Mouse (Mus musculus) layer of hippocampus, adult 8-10 months (tissue): ENCODE data around the gene Hdac1. TPM values are rescaled to one million over a fixed set of nuclear protein-coding genes. Genes with fewer than 3 reads are reported as not detected.

Source experiments
- DNase-seq, 2 experiments: peaks; one replicate each; pipeline ENCODE4 v3.0.0; 2022; ENCODE audit warnings: low spot score in 2 of 2
- total RNA-seq, 4 experiments: library from RNA; stranded (reverse); gene quantifications; 2 replicates each; pipeline ENCODE4 v1.2.4; 2022

Gene Hdac1
- total RNA-seq, result 10 to 100 TPM; 37.7 to 48.1 (median 44.5) TPM

GRCm38 (mm10) chr4:129542592-129543141 is at the start of gene Hdac1:
TSS of gene Hdac1 (minus strand) at chr4:129542713.
- DNase-seq, result peak; percentile 94

GRCm38 (mm10) chr4:129588865-129589264 is 46.4 kb upstream of the Hdac1 start:
- no peak for DNase-seq

- DNase-seq, result no peak
Measured at GRCm38 (mm10) chr4:129586943-129587342, 44.4 kb upstream of the Hdac1 start.

DNA sequence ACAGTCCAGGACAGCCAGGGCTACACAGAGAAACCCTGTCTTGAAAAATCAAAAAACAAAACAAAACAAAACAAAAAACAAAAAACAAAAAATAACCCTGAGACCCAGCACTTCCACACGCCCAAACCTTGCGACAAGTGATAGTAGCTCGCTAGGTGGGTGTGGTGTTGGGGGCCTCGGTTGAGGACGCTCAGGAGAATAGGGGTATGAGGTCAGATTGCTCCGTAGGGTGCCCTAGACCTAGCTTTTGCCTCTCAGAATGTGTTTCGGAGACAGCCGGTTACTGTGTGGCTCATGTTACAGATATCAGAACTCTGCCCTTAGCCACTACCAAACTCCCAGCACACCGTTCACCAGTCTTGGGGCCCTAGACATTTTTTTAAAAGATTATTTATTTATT is 43.3 kb upstream of the Hdac1 start:
- no peak for DNase-seq

DNA sequence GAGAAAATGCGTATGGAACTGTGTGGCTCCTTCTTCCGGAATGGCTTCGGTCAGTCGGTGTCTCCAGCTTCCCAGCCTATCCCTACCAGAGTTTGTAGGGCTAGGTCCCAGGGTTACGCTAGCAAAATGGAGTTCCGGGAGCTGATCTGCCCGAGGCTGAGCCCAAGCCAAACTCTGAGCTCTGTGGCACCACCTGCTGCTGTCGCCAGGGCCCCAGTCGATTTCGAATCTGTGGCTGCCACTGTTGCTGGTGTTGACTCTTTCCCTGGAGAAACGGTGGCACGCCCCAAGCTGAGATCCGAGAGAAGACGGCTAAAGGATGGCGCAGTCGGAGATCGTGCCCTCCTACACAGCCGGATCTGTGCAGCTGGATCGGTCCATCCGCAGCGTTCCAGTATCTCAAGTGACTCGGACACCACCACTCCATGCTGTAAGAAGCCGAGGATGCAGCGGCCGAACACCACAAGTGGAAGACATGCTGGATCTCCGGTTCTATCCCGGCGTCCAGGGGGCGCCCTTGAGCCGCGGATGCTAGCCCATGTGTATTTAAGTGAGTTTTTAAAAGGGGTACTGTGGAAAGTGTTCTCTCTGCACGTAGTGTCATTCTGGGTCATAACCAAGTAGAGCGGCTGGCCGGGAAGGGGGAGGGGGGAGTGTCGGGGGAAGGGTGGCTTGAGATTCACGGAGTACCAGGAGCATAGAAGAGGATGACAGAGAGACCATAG is 42.5 kb upstream of the Hdac1 start:
- DNase-seq, result peak; percentile 73 to 85

DNA sequence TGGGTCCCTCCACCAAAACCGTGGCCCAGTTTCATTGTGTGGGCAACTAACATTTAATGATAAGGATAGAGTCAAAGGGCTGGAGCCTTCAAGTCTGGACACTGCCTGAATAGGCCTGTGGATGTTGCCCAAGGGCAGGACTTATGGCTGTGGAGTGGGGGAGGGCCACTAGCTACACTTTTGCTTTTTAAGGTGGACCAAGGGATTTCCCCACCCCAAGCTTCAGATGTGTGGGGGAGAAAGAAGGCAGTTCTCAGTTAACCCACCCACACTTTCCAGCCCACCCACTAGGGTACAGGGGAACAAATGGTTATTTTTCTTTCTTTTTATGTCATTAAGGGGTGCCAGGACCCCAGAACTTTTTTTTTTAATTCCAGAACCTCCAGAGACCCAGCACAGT is 41.9 kb upstream of the Hdac1 start:
- DNase-seq, result no peak

DNA sequence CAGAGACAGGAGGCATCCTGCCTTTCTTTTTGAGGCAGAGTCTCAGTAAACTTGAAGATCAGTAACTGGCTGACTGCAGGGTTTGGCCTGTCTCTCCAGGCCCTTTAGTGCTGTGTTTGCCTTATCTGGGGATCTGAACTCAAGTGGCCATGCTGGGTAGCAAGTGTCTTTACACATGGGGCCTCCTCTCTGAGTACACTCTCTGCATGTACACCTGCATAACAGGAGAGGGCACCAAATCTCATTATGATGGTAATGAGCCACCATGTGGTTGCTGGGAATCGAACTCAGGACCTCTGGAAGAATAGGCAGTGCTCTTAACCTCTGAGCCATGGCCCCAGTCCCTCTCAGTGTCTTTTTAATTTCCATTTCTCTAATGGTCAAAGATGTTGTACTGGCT is 39.7 kb upstream of the Hdac1 start:
- DNase-seq, result no peak

DNA sequence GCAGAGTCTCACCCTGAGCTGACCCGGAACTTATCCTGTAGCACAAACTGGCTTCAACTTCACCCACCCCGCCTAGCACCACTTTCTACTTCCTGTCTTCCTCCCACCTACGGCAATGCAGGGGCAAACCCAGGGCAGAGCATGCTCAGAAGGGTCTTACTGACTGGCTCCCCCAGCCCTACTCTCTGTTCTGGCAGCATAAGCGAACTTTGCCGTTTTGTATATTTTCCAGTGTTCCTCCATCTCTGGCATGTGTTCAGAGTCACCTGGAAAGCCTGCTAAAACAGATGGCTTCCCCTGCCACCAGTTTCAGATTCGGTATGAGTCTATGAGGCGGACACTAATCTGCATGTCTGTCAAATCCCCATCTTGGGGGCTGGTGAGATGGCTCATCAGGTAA is 37.8 kb upstream of the Hdac1 start:
- no peak for DNase-seq

DNA sequence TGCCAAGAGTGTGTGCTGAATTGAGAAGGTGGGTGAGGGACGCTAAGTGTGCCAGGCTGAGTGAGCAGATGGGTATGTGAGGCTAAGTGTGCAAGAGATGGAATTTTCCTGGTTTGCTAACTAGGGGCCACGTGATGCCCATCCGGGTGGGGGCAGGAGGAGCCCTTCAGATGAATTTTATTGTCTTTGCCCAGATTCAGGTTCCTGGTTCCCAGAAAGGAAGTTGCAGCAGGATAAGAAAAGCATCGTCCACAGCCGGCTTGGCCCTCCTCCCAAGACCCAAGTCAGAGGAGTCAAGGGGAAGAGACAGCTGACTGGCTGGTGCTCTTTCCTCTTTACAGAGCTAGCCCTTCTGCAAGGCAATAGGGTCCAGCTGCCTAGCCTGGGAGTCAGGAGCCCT is 36.0 kb upstream of the Hdac1 start, which contains the start of gene Fam167b:
Fam167b (minus strand) TSS at position 84 of the 400 bp plus-strand sequence.
- no peak for DNase-seq

- DNase-seq, result no peak
Measured at GRCm38 (mm10) chr4:129577688-129578087, 35.2 kb upstream of the Hdac1 start.

DNA sequence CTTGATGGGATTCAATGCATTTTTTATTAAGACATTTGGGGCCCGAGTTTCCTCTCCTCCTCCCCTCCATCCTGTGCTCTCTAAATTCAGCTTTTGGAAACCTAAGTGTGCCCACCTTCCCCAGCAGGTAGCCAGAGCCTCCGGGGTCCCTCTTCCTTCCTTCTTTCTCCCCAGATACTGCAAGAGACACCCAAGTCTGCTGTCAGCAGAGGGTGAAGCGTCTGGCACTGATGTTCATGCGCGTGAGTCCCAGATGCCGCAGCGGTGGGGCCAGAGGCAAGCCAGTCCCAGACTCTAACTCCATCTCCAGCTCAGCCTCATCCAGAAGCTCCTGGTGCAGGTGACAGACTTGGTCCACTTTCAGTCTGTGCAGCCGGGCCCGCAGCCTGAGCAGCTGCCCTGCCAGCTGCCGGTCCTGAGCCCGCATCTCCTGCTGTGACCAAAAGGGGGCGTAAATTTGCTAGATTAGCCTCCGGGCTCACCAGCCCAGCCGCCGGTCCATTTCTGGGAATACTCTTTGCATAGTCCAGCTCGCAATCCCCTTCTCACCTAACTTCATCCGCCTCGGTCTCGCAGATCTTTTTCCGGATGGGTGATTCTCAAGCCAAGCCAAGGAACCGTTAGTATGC is 34.5 kb upstream of the Hdac1 start:
- peak in 1 of 2 experiments; percentile 50 for DNase-seq

DNA sequence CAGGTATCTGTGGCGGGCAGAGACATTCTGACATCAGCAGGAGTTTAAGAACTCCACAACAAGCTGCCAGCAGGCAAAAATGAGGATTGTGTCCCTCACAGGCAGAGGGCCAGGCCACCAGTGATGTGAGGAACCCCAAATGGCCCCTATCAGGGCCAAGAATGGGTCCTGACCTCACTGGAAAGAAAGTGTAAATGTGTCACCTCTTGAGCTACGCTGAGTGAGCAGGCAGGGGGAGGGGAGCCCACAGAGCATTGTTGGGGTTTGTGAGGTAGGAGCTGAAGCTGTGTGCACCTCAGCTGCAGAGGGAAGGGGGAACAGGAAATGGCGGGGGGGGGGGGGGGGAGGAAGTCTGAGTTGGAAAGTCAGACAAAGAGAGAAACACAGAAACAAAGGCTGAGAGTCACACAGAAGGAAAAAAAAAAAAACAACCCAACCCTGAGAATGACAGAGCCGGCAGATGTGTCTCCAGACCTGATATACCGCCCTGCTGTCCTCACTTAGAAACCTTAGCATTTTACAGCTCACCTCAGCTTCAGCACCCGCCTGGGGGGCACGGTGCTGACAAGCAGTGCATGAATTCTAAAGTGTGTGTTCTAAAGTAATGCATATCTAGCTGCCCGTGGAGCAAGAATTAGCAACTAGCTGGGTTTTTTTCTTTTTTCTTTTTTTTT is 32.8 kb upstream of the Hdac1 start:
- DNase-seq, result no peak

GRCm38 (mm10) chr4:129573430-129573829 is 30.9 kb upstream of the Hdac1 start, which contains the start of gene Lck:
TSS of gene Lck (minus strand) at chr4:129573641.
- no peak for DNase-seq

GRCm38 (mm10) chr4:129573093-129573370 is 30.5 kb upstream of the Hdac1 start:
- DNase-seq, result no peak

DNA sequence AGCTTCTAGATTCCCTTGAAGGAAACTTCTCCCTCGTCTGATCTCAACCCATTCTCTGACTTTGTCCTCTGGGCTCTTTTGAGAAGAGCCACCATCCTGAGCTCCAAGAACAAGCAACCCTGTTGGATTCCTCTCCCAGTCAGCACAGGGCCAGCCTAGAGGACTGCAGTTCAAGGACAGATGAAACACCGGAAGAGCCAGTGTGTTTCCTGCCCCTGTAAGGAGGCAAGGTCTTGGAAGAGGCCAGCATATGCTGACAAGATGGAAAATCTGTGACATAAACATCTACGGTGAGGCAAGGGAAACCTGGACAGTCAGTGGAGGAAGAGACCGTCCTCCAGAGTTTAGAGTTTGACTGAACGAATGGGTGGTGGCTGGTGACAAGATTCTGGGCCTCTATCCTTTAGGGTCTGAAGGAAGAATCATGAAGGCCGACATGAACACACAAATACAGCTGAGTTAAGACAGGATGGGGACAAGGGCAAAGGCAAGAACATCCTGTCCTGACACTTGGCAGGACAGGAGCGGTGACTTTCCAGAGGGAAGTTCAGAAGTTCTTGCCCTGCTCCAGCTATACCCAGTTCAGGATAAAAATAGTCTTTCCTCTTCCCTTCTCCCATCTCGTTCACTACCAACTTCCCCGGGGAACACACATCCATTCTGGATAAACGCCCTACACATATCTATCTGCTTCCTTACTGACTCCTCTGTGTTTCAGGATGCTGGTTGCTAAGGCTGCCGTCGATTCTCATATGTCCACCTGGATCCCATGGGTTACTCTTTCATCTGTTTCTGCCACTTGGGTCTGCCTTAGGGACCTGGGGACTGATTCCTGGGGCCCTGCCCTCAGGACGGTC is 30.0 kb upstream of the Hdac1 start:
- DNase-seq, result no peak

- no peak for DNase-seq
Measured at GRCm38 (mm10) chr4:129571551-129572084, 29.1 kb upstream of the Hdac1 start.

DNA sequence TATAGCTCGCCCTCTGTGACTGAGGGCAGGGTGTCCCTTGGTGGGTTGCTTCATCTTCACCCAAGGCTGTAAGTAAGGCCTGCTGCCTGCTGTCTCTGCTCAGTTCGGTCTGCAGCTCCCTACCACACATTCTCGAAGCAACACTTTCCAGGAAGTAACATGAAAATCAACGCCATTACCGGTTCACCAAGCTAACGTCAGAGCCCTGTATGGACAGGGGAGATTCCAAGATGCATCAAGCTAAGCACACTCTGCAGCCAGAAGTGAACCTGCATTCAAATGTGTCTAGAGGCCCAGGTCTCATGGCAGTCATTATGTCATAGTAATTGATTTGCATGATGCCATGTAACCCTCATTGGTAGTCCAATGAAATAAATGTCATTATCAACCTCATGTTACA is 27.5 kb upstream of the Hdac1 start:
- DNase-seq, result no peak

DNA sequence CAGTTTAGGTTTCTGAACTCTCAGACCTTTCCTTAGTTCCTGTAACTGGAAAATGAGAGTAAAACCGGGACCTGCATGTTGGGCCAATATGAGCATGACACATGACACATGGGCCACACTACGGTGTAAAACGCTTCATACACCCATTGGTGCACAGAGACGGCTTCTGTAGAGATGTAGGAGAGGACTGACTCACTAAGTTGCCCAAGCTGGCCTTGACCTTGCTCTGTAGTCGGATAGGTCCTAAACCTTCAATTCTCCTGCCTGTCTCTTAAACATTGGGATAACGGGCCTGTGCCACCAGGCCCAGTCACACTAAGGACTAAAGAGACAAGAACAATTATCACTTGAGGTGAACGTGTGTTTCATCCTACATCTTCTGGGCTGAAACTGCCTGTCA is 25.9 kb upstream of the Hdac1 start:
- no peak for DNase-seq

DNA sequence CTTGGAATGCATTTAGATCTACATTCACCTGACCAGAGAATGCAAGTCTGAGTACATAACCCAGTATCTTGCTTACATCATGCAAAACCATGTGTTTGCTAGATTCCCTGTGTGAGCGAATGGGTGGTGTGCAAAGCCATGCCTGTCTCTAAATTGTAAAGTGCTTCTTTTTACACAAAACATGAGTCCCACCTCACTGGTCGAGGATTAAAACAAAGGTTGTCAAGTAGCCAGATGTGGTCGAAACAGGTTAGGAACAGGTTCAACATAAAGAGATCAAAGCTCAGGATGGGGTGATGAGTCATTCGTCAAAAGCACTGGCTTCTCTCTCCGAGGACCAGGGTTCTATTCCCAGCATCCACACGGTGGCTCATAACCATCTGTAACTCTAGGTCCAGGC is 22.6 kb upstream of the Hdac1 start:
- DNase-seq, result no peak

- DNase-seq, result no peak
Measured at GRCm38 (mm10) chr4:129563718-129564117, 21.2 kb upstream of the Hdac1 start.

DNA sequence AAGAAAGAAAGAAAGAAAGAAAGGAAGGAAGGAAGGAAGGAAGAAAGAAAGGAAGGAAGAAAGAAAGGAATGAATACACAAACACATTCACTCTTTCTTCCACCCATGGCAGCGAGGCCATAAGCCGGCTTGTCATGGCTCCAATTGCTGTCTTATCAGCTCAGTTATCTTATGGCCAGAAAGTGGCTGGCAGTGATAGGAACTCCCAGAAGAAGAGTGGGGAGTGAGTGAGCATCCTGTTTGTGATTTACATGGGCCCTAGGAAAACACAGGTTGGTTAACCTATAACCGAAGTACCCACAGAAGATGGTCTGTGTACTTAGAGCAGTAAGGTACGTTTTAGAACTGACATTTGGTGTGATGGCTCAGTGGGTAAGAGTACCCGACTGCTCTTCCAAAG is 18.7 kb upstream of the Hdac1 start:
- no peak for DNase-seq
